Mouse (Mus musculus): ENCODE measurements at regions not wholly inside any gene's neighbourhood (a gene's known extent, or its start where the extent isn't known, plus 50 kb on each side); places are given as distances from the start of the nearest gene placed in this dataset.

GRCm38 (mm10) chr8:18115333-18116044 is 862.6 kb downstream of the Defb40 start:
- Histone ChIP-seq H3K27me3 (ENCODE audit: control insufficient read depth, insufficient read depth, low read length) (no peaks in the 10 kb centered on the region), H3K4me2 (ENCODE audit: low read length) (no peak overlapping the region), H3K36me3 (ENCODE audit: control insufficient read depth, insufficient read depth, low read length) (no peaks in the 10 kb centered on the region), H3K27ac (replicated peaks in 1 of 2; ENCODE audit: control insufficient read depth in 1 of 2, insufficient read depth in 1 of 2, low read depth in 2 of 2, low read length in 2 of 2) (peak overlapping the region in 1 of 2 experiments; percentile 0; a peak in 1 of 4 replicates), H3K9ac (ENCODE audit: low read length) (no peak overlapping the region), H3K4me1 (ENCODE audit: control insufficient read depth in 2 of 2, insufficient read depth in 2 of 2, low read length in 2 of 2) (no peaks in the 10 kb centered on the region), H3K4me3 (ENCODE audit: control insufficient read depth in 1 of 2, insufficient read depth in 1 of 2, low read depth in 1 of 2, low read length in 2 of 2) (no peak overlapping the region), H3K9me3 (ENCODE audit: control insufficient read depth, low read length) (no peaks in the 10 kb centered on the region)
- peak; percentile 56; the same call in 1 of the 2 replicates for ATAC-seq (ENCODE audit: insufficient number of reproducible peaks, insufficient read depth, low FRiP score, low read depth)
- 26% methylated on average over 5 of the region's 5 CpGs for WGBS

DNA sequence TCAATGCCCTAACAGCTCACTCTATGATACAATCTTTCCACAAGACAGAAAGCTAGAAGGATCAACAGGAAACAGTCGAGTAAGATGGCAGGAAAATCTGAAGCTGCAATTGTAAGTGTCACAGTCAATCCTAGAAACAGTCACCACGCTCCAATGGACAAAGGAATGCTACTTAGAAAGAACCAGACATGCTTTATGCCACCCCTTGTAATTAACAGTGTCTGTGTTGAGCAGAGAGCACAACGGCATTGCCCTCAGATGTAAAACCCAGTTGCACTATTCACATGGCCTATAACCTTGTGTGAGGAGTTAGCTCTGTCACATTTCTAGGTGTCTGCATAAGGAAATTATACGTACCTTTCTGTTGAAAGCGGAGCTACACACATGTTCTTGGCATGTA is 864.8 kb downstream of the Defb40 start:
- H3K9ac ChIP-seq (ENCODE audit: low read length), result no peak overlapping the region
- H3K4me3 ChIP-seq (ENCODE audit: control insufficient read depth in 1 of 2, insufficient read depth in 1 of 2, low read depth in 1 of 2, low read length in 2 of 2), result no peak overlapping the region
- no peak overlapping the region for H3K27ac ChIP-seq (replicated peaks in 1 of 2; ENCODE audit: control insufficient read depth in 1 of 2, insufficient read depth in 1 of 2, low read depth in 2 of 2, low read length in 2 of 2)
- H3K4me1 ChIP-seq (ENCODE audit: control insufficient read depth in 2 of 2, insufficient read depth in 2 of 2, low read length in 2 of 2), result no peaks in the 10 kb centered on the region
- no peak overlapping the region for H3K4me2 ChIP-seq (ENCODE audit: low read length)
- ATAC-seq (ENCODE audit: insufficient number of reproducible peaks, insufficient read depth, low FRiP score, low read depth), result no peak
- WGBS, result 73% methylated on average over 5 of the region's 5 CpGs
- H3K36me3 ChIP-seq (ENCODE audit: control insufficient read depth, insufficient read depth, low read length), result no peaks in the 10 kb centered on the region
- no peaks in the 10 kb centered on the region for H3K9me3 ChIP-seq (ENCODE audit: control insufficient read depth, low read length)
- no peaks in the 10 kb centered on the region for H3K27me3 ChIP-seq (ENCODE audit: control insufficient read depth, insufficient read depth, low read length)

GRCm38 (mm10) chr8:18109480-18109879 is 868.6 kb downstream of the Defb40 start:
- WGBS, result 54% methylated on average over 2 of the region's 2 CpGs
- Histone ChIP-seq H3K27me3 (ENCODE audit: control insufficient read depth, insufficient read depth, low read length) (no peaks in the 10 kb centered on the region), H3K4me3 (ENCODE audit: control insufficient read depth in 1 of 2, insufficient read depth in 1 of 2, low read depth in 1 of 2, low read length in 2 of 2) (no peak overlapping the region), H3K4me2 (ENCODE audit: low read length) (no peak overlapping the region), H3K9ac (ENCODE audit: low read length) (no peak overlapping the region), H3K27ac (replicated peaks in 1 of 2; ENCODE audit: control insufficient read depth in 1 of 2, insufficient read depth in 1 of 2, low read depth in 2 of 2, low read length in 2 of 2) (no peak overlapping the region), H3K9me3 (ENCODE audit: control insufficient read depth, low read length) (no peaks in the 10 kb centered on the region), H3K36me3 (ENCODE audit: control insufficient read depth, insufficient read depth, low read length) (no peaks in the 10 kb centered on the region), H3K4me1 (ENCODE audit: control insufficient read depth in 2 of 2, insufficient read depth in 2 of 2, low read length in 2 of 2) (no peaks in the 10 kb centered on the region)
- no peak for ATAC-seq (ENCODE audit: insufficient number of reproducible peaks, insufficient read depth, low FRiP score, low read depth)

- 57% methylated on average over 2 of the region's 2 CpGs for WGBS
Measured at GRCm38 (mm10) chr8:18106827-18107226, 871.2 kb downstream of the Defb40 start.

DNA sequence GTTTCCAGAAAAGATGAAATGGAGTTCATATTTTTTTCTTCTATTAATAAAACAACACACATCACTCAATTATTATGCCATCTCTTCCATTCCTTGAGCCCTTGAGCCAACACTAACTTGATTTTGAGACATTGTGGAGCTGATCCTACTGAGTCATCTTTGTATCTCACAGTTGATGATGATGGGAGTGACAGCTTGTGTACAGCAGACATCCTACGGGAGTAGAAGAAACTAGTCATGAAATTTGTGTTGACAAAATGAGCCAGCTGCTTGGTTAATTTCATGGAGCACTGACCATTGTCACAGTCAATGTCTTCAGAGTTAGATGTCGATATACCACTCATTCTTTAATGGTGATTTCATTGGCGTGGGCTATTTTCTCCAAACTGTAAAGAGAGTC is 912.6 kb downstream of the Defb40 start:
- ATAC-seq (ENCODE audit: insufficient number of reproducible peaks, insufficient read depth, low FRiP score, low read depth), result no peak
- H3K27ac ChIP-seq (replicated peaks in 1 of 2; ENCODE audit: control insufficient read depth in 1 of 2, insufficient read depth in 1 of 2, low read depth in 2 of 2, low read length in 2 of 2), result no peak overlapping the region

More at GRCm38 (mm10) chr8:18106827-18107226, 871.2 kb downstream of the Defb40 start:
- ATAC-seq (ENCODE audit: insufficient number of reproducible peaks, insufficient read depth, low FRiP score, low read depth), result no peak
- no peaks in the 10 kb centered on the region for H3K27me3 ChIP-seq (ENCODE audit: control insufficient read depth, insufficient read depth, low read length)
- H3K4me1 ChIP-seq (ENCODE audit: control insufficient read depth in 2 of 2, insufficient read depth in 2 of 2, low read length in 2 of 2), result no peaks in the 10 kb centered on the region
- H3K9me3 ChIP-seq (ENCODE audit: control insufficient read depth, low read length), result no peaks in the 10 kb centered on the region
- H3K9ac ChIP-seq (ENCODE audit: low read length), result no peak overlapping the region
- H3K4me2 ChIP-seq (ENCODE audit: low read length), result no peak overlapping the region
- no peaks in the 10 kb centered on the region for H3K36me3 ChIP-seq (ENCODE audit: control insufficient read depth, insufficient read depth, low read length)
- H3K4me3 ChIP-seq (ENCODE audit: control insufficient read depth in 1 of 2, insufficient read depth in 1 of 2, low read depth in 1 of 2, low read length in 2 of 2), result no peak overlapping the region
- no peak overlapping the region for H3K27ac ChIP-seq (replicated peaks in 1 of 2; ENCODE audit: control insufficient read depth in 1 of 2, insufficient read depth in 1 of 2, low read depth in 2 of 2, low read length in 2 of 2)

DNA sequence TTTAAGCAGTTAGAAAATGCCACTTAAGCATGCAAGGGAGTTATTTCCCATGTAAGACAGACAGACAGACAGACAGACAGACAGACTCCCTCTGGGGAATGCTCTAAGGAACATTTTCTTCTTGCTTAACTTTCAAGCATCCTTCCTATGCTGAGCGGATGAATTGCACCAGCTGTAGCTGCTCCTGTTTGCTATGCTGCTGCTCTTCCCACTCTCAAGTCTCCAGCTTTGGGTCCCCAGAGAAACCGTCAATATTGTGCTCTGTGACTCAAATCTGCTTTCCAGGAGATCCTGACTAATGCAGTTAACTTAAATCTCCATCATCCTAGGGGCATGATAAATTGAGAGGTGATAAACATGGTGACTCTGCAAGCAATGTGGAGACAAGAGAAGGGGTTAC is 918.5 kb downstream of the Defb40 start:
- WGBS, result 76% methylated on average over 2 of the region's 2 CpGs

More for the DNA sequence above, 912.6 kb downstream of the Defb40 start:
- H3K9ac ChIP-seq (ENCODE audit: low read length), result no peak overlapping the region
- H3K9me3 ChIP-seq (ENCODE audit: control insufficient read depth, low read length), result no peaks in the 10 kb centered on the region
- no peak overlapping the region for H3K4me3 ChIP-seq (ENCODE audit: control insufficient read depth in 1 of 2, insufficient read depth in 1 of 2, low read depth in 1 of 2, low read length in 2 of 2)
- H3K27me3 ChIP-seq (ENCODE audit: control insufficient read depth, insufficient read depth, low read length), result no peaks in the 10 kb centered on the region
- H3K4me1 ChIP-seq (ENCODE audit: control insufficient read depth in 2 of 2, insufficient read depth in 2 of 2, low read length in 2 of 2), result no peaks in the 10 kb centered on the region
- WGBS, result 71% methylated on average over 3 of the region's 3 CpGs
- no peaks in the 10 kb centered on the region for H3K36me3 ChIP-seq (ENCODE audit: control insufficient read depth, insufficient read depth, low read length)
- H3K4me2 ChIP-seq (ENCODE audit: low read length), result no peak overlapping the region

DNA sequence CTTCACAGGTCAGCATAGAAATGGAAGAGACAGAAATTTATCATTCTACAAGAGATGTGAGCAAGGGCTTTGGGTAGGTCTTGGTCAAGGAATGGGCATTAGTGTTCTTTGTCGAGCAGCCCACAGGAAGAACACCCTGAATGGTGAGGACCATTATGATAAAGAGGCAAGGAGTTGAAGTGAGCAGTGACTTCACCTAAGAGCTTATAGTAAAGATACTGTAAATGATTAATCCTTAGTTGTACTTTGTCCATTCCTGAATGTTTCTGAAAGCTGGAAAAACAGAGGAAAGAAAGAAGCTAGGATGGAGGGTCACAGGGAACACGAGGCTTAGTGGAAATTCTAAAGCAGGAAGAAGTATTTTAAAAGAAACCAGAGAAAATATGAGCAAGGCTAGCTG is 956.9 kb downstream of the Defb40 start:
- WGBS, result 47% methylated on average over 2 of the region's 2 CpGs
- Histone ChIP-seq H3K4me2 (ENCODE audit: low read length) (no peak overlapping the region), H3K9me3 (ENCODE audit: control insufficient read depth, low read length) (no peaks in the 10 kb centered on the region), H3K9ac (ENCODE audit: low read length) (no peak overlapping the region), H3K4me3 (ENCODE audit: control insufficient read depth in 1 of 2, insufficient read depth in 1 of 2, low read depth in 1 of 2, low read length in 2 of 2) (no peak overlapping the region), H3K36me3 (ENCODE audit: control insufficient read depth, insufficient read depth, low read length) (no peaks in the 10 kb centered on the region), H3K27me3 (ENCODE audit: control insufficient read depth, insufficient read depth, low read length) (no peaks in the 10 kb centered on the region), H3K27ac (replicated peaks in 1 of 2; ENCODE audit: control insufficient read depth in 1 of 2, insufficient read depth in 1 of 2, low read depth in 2 of 2, low read length in 2 of 2) (no peak overlapping the region), H3K4me1 (ENCODE audit: control insufficient read depth in 2 of 2, insufficient read depth in 2 of 2, low read length in 2 of 2) (no peaks in the 10 kb centered on the region)
- ATAC-seq (ENCODE audit: insufficient number of reproducible peaks, insufficient read depth, low FRiP score, low read depth), result no peak

More for the DNA sequence above, 918.5 kb downstream of the Defb40 start:
- Histone ChIP-seq H3K4me3 (ENCODE audit: control insufficient read depth in 1 of 2, insufficient read depth in 1 of 2, low read depth in 1 of 2, low read length in 2 of 2) (no peak overlapping the region), H3K4me2 (ENCODE audit: low read length) (no peak overlapping the region), H3K27me3 (ENCODE audit: control insufficient read depth, insufficient read depth, low read length) (no peaks in the 10 kb centered on the region), H3K27ac (replicated peaks in 1 of 2; ENCODE audit: control insufficient read depth in 1 of 2, insufficient read depth in 1 of 2, low read depth in 2 of 2, low read length in 2 of 2) (no peak overlapping the region), H3K36me3 (ENCODE audit: control insufficient read depth, insufficient read depth, low read length) (no peaks in the 10 kb centered on the region), H3K9ac (ENCODE audit: low read length) (no peak overlapping the region), H3K4me1 (ENCODE audit: control insufficient read depth in 2 of 2, insufficient read depth in 2 of 2, low read length in 2 of 2) (no peaks in the 10 kb centered on the region), H3K9me3 (ENCODE audit: control insufficient read depth, low read length) (no peaks in the 10 kb centered on the region)
- no peak for ATAC-seq (ENCODE audit: insufficient number of reproducible peaks, insufficient read depth, low FRiP score, low read depth)

DNA sequence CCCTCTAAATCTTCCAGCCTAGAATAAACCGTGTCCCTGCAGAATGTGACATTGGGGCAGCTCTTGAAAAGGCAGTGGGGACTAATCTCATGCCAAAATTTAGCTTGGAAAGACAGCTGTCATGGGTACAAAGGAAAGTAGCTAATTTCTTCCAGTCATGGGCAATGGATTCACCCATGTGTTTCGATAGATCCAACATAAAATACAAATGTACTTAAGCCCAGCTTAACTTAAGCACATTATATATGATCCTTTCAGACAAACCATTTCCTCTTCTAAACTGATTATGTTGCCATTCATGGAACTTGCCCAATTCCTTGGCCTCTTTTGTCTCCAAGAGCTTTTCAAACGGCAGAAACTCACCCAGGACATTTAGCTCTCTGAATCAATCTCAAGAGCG is 970.5 kb downstream of the Defb40 start:
- Histone ChIP-seq H3K4me1 (ENCODE audit: control insufficient read depth in 2 of 2, insufficient read depth in 2 of 2, low read length in 2 of 2) (no peaks in the 10 kb centered on the region), H3K36me3 (ENCODE audit: control insufficient read depth, insufficient read depth, low read length) (no peaks in the 10 kb centered on the region), H3K27me3 (ENCODE audit: control insufficient read depth, insufficient read depth, low read length) (no peaks in the 10 kb centered on the region), H3K4me3 (ENCODE audit: control insufficient read depth in 1 of 2, insufficient read depth in 1 of 2, low read depth in 1 of 2, low read length in 2 of 2) (no peak overlapping the region), H3K9ac (ENCODE audit: low read length) (no peak overlapping the region), H3K27ac (replicated peaks in 1 of 2; ENCODE audit: control insufficient read depth in 1 of 2, insufficient read depth in 1 of 2, low read depth in 2 of 2, low read length in 2 of 2) (no peak overlapping the region), H3K9me3 (ENCODE audit: control insufficient read depth, low read length) (no peaks in the 10 kb centered on the region), H3K4me2 (ENCODE audit: low read length) (no peak overlapping the region)
- ATAC-seq (ENCODE audit: insufficient number of reproducible peaks, insufficient read depth, low FRiP score, low read depth), result no peak
- WGBS, result 72% methylated on average over 4 of the region's 4 CpGs
